Mouse (Mus musculus) ES-E14 (cell line): ENCODE measurements around the gene Sidt2. TPM values are rescaled to one million over a fixed set of nuclear protein-coding genes. Genes with fewer than 3 reads are reported as not detected.

ENCODE experiments used
- DNase-seq: peaks from one replicate; pipeline ENCODE4 v3.0.0-alpha.2; 2013; ENCODE audit warnings: low read depth, low spot score
- H3K27ac ChIP-seq: 2 replicates; pipeline ENCODE4 v1.5.1; 2012; ENCODE audit warnings: low read depth, mild to moderate bottlenecking, low read length, moderate library complexity, mixed read lengths; ENCODE audit not compliant: poor library complexity, insufficient read depth, severe bottlenecking
- H3K36me3 ChIP-seq: 2 replicates; pipeline ENCODE4 v1.6.1; 2012; ENCODE audit warnings: mild to moderate bottlenecking, low read length, moderate library complexity, mixed read lengths; ENCODE audit not compliant: control insufficient read depth, poor library complexity, insufficient read depth, severe bottlenecking
- H3K4me1 ChIP-seq, 2 experiments: fragments of 150-350 bp in 1 of 2; sonication (generic) in 1 of 2; 2 replicates each; pipeline ENCODE4 v1.6.1; 2012; ENCODE audit warnings: low read length in 2 of 2, mild to moderate bottlenecking in 1 of 2, mixed read lengths in 1 of 2; ENCODE audit not compliant: control insufficient read depth in 2 of 2, insufficient read depth in 2 of 2, poor library complexity in 1 of 2
- H3K4me3 ChIP-seq, 2 experiments: fragments of 150-350 bp in 1 of 2; sonication (generic) in 1 of 2; 2 replicates each; pipeline ENCODE4 v1.5.1; 2012; ENCODE audit warnings: low read length in 2 of 2, low read depth in 1 of 2, mild to moderate bottlenecking in 1 of 2, mixed read lengths in 1 of 2; ENCODE audit not compliant: insufficient read depth in 1 of 2, poor library complexity in 1 of 2, severe bottlenecking in 1 of 2
- H3K9ac ChIP-seq: 2 replicates; pipeline ENCODE4 v1.6.1; 2012; ENCODE audit warnings: low read depth, mild to moderate bottlenecking, low read length, mixed read lengths; ENCODE audit not compliant: poor library complexity, insufficient read depth, severe bottlenecking
- H3K9me3 ChIP-seq: fragments of 150-350 bp; sonication (generic); 2 replicates; pipeline ENCODE4 v1.6.1; 2012; ENCODE audit warnings: low read depth, mild to moderate bottlenecking, low read length; ENCODE audit not compliant: control insufficient read depth, insufficient read depth
- CHD2 ChIP-seq: IDR thresholded peaks from 2 replicates; pipeline ENCODE4 v1.6.1; 2014; ENCODE audit warnings: mild to moderate bottlenecking, low read depth, low read length, inconsistent platforms
- HCFC1 ChIP-seq: IDR thresholded peaks from 2 replicates; pipeline ENCODE4 v1.6.1; 2012; ENCODE audit warnings: low read length, inconsistent platforms, borderline replicate concordance; ENCODE audit not compliant: insufficient read depth
- MAFK ChIP-seq: IDR thresholded peaks from 2 replicates; pipeline ENCODE4 v1.6.1; 2014; ENCODE audit warnings: mild to moderate bottlenecking, low read depth, low read length, inconsistent platforms; ENCODE audit not compliant: insufficient read depth
- ZC3H11A ChIP-seq: IDR thresholded peaks from 2 replicates; pipeline ENCODE4 v1.6.1; 2012; ENCODE audit warnings: low read depth, mild to moderate bottlenecking, inconsistent platforms, low read length, borderline replicate concordance
- ZNF384 ChIP-seq: IDR thresholded peaks from 2 replicates; pipeline ENCODE4 v1.6.1; 2012; ENCODE audit warnings: low read depth, low read length, inconsistent platforms
- in situ Hi-C, 2 experiments: fragments of 600-800 bp; cut with MboI; formaldehyde crosslinking; loops; one replicate each; pipeline ENCODE4 v1.15.1; 2025; ENCODE audit warnings: low sequenced_read_pairs in 2 of 2, inconsistent platforms in 1 of 2; ENCODE audit not compliant: unreplicated experiment in 2 of 2
- total RNA-seq: library from RNA; depleted of rRNA; stranded (reverse); fragments of 300-350 nt; gene quantifications from 2 replicates; pipeline ENCODE4 v1.2.3, GENCODE M21; 2012

Sidt2 gene
- total RNA-seq, 1 experiment, result 44.7 TPM

DNA sequence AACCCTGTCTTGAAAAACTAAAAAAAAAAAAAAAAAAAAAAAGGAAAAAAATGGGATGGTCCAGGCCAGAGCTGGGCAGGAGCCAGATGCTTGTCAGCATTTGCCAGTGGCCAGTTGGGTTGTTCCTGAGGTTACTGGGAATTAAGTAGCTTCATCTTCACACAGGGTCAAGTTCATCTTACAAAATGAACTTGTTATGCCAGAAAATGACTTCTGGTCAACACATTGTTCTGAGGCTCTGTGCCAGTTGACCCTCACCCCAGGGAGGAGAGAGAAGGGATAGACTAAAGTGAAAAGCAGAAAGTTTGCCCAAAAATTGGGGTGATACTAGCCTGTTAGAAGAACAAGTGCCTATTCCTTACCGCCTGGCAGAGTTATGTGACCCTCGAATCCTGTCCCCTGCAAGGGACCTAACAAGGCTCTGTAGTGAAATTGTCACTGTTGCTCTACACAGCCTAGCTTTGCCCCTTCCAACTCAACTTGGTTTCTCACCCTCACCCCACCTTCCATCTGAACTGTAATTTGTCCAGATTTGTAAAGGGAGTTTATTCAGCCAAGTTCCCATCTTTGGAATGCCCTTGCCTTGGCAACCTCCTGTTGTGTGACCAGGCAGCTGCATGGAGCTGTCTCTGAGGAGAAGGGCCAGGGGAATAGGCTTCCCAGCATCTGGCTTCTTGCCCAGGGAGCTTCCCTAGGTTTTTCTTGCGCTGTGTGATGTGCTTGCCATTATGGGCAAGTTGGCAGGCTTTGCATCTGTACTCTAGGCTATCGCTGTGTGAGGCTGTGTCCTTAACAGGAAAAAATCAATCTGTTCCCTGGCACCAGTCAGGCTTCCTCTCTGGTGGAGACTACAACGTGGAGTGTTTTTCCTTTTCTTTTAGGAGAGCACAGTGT, 37.8 kb downstream of the Sidt2 start:
- Histone ChIP-seq H3K36me3 (peaks cover 9% of the 10 kb centered on the region), H3K4me1 (no peaks in the 10 kb centered on the region), H3K9ac (no peak overlapping the region), H3K4me3 (no peak overlapping the region), H3K27ac (no peak overlapping the region), H3K9me3 (no peaks in the 10 kb centered on the region)
- no peak for TF ChIP-seq ZNF384
- TF ChIP-seq CHD2, result no peak
- TF ChIP-seq ZC3H11A, result no peak
- TF ChIP-seq MAFK, result no peak
- TF ChIP-seq HCFC1, result no peak
- in situ Hi-C loops, result no loop called here
- no peak for DNase-seq

DNA sequence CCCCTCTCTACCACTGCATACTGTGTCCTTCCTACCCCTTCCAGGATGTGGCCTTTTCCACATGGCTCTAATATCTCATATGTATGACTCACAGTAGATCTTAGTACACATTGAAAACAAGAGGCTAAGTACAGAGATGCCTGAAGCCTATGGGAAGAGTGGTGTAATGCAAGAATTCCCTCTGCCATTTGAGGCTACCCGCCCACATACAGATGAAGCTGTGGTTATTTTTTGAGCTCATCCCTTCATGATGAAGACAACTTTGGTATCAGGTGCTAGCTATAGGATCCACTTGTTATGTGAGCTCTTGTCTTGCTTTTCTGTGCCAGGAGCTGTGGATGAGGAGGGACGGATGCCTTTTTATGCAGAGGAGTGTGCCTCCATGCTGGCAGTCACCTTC, 39.4 kb downstream of the Sidt2 start:
- H3K4me1 ChIP-seq, result no peaks in the 10 kb centered on the region
- H3K9ac ChIP-seq, result no peak overlapping the region
- no peak for DNase-seq
- no peak overlapping the region for H3K4me3 ChIP-seq
- H3K9me3 ChIP-seq, result no peaks in the 10 kb centered on the region
- TF ChIP-seq HCFC1, result no peak
- peaks cover 18% of the 10 kb centered on the region for H3K36me3 ChIP-seq
- no peak overlapping the region for H3K27ac ChIP-seq
- in situ Hi-C loops, result no loop called here

DNA sequence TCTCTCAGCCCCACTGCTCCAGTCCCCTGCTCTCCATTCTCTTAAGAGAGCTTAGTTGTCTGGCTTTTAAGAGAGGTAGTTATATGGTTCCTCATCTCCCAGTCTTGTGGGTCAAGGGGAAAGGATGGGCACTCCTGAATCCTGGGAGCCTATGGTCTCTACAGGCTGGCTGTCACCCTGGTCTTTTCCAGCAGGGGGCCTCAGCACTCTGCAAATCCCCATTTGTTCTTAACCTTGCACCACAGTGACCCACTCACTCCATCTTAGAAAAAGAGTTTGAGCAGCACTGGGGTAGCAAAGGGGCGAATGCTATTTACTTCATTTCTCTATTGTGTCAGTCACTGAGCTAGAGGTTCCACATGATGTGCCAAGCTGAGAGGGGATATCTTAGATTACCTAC, 43.4 kb downstream of the Sidt2 start:
- Histone ChIP-seq H3K9me3 (no peaks in the 10 kb centered on the region), H3K4me1 (no peaks in the 10 kb centered on the region), H3K36me3 (peaks cover 22% of the 10 kb centered on the region), H3K27ac (no peak overlapping the region), H3K4me3 (no peak overlapping the region), H3K9ac (no peak overlapping the region)
- no peak for TF ChIP-seq HCFC1
- no peak for TF ChIP-seq MAFK
- TF ChIP-seq ZNF384, result no peak
- no peak for TF ChIP-seq CHD2
- TF ChIP-seq ZC3H11A, result no peak; the same call in 1 of the 2 replicates
- peak; percentile 20 for DNase-seq
- in situ Hi-C loops, result no loop called here

GRCm38 (mm10) chr9:45910995-45911394, 44.1 kb downstream of the Sidt2 start:
- no peak for DNase-seq
- TF ChIP-seq CHD2 (no peak), HCFC1 (no peak), ZNF384 (no peak), MAFK (no peak), ZC3H11A (no peak)
- H3K4me1 ChIP-seq, result no peaks in the 10 kb centered on the region
- no peak overlapping the region for H3K27ac ChIP-seq
- H3K9me3 ChIP-seq, result no peaks in the 10 kb centered on the region
- no peak overlapping the region for H3K9ac ChIP-seq
- H3K36me3 ChIP-seq, result peaks cover 22% of the 10 kb centered on the region
- in situ Hi-C loops, result no loop called here
- no peak overlapping the region for H3K4me3 ChIP-seq

DNA sequence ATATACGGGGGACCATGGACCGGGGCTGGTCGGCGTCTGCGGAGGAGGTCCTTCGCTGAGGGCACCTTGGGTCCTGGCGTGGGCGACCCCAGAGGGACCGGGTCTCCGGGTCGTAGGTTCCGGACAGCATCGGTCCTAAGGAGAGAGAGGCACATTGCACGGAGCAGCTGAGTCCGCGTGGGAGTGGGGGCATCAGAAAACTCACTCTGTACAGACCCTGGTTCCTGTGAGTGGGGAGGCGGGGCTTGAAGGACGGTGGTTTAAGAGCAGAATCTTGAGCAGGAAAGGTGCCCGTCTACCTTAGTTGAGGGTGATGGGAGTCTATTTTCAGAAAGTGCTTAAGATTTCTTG, 48.0 kb downstream of the Sidt2 start:
- peak overlapping the region; percentile 82 for H3K9ac ChIP-seq
- peaks cover 16% of the 10 kb centered on the region for H3K36me3 ChIP-seq
- no peaks in the 10 kb centered on the region for H3K4me1 ChIP-seq
- H3K9me3 ChIP-seq, result no peaks in the 10 kb centered on the region
- H3K27ac ChIP-seq, result no peak overlapping the region
- DNase-seq, result peak; percentile 3
- TF ChIP-seq ZC3H11A, result no peak
- no peak for TF ChIP-seq CHD2
- no peak for TF ChIP-seq HCFC1
- TF ChIP-seq ZNF384, result no peak
- no peak for TF ChIP-seq MAFK
- in situ Hi-C loops, result no loop called here
- peak overlapping the region; percentile 77 to 86 for H3K4me3 ChIP-seq
